Mouse (Mus musculus): Measurements from ENCODE around the gene Pisd.

Pisd gene

DNA sequence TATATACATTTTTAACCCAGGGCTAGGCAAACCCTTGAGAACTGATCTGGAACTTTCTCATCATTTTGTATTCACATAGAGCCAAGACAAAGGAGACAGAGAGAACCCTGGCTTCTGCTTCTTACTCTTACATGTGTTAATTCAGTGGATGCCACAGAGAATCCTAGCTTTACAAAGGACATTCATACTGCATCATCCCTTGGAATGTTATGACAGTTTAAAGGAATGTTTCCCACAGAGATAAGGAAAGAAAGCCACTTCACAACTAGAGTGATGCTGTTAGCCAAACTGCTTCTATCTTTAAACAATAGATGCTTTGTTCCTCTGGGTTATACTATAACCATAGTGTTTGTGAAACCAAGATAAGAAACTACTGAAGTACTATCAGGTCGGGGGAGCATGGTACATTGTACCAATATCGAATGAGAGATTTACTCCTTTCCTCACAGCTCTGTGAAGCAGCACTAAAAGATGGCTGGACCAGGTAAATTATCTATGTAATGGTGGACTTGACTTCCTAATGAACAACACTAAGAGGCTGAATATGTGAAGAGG lies 79.1 kb downstream of the Pisd start:
- no peak for DNase-seq

DNA sequence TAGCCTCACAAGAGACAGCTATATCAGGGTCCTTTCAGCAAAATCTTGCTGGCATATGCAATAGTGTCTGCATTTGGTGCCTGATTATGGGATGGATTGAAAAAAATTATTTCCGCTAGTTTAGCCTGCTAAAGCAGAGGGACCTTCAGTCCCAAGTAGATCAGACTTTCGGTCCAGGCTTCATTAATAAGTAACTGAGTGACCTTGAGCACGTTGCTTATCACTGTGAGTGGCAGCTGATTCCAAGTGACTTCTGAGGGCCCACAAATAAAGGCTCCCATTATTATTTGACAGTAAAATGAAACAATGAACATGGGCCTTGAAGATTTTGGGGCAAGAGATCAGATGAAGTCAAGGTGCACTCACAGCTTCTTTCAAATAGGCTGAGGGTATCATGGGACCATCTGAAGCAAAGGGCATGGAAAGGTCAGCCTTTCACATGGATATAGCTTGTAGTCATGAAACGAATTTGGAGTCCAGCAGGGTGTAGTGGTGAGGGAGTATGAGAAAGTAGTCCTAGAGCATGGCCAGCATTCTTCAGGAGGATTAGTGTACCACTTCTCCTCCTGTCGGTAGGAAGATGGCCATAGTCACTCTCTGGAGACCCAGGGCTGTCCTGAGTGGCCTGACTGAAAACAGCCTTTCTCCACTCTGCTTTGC lies 88.1 kb downstream of the Pisd start:
- DNase-seq, result peak; percentile 40

DNA sequence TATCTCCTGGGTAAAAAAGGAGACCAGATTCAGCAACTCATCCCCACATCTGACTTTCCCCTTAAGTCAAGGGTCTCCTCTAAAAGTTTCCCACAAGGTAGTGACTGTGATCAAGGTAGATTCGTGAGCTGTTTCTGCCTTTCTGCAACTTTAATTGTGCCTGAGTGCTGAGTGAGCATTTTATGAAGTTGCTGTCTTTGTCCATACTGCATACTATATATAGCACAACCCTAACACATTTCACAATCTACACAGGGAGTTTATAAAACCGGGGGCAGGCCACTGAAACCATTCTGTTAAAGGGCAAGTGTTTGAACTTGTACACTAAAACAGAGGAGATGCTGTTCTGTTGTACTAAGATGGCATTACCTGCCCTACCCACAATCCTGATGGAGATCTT lies 92.0 kb downstream of the Pisd start:
- no peak for DNase-seq

Measured in kidney, adult 11 months (tissue).